Mouse (Mus musculus) bone marrow, adult 2 months (tissue): ENCODE results near the gene Ifitm10.

Source experiments
- CTCF ChIP-seq: fragments of 200-500 bp; IDR thresholded peaks from 2 replicates; pipeline ENCODE4 v1.5.1; 2011; ENCODE audit warnings: low read length, control low read depth; ENCODE audit not compliant: control insufficient read depth, insufficient read depth
- POLR2A ChIP-seq: fragments of 200-500 bp; IDR thresholded peaks from 2 replicates; pipeline ENCODE4 v1.6.1; 2011; ENCODE audit warnings: low read depth, mild to moderate bottlenecking, control low read depth, low read length, borderline replicate concordance; ENCODE audit not compliant: control insufficient read depth

DNA sequence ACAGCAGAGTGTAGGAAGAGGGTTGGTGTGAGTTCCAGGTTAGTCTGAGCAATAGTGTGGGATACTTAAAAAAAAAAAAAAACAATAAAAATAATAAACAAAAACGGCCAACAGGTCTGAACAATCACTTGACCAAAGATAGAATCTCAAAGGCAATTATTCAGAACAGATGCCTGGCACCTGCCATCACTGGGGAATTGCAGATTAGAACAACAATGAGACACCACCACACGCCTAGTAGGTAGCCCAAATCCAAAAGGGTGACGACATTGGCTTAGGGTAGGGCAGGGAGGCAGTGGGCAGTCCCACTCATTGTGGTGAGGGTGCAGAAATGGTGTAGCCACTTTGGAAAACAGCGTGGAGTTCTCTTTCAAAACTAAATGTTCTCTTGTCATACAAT is 18.1 kb upstream of the Ifitm10 start:
- TF ChIP-seq CTCF, result no peak
- TF ChIP-seq POLR2A, result no peak
